Mouse (Mus musculus) embryonic facial prominence, embryonic 15.5 days (tissue): Measurements from ENCODE around the gene Gm28048. TPM values are rescaled to one million over a fixed set of nuclear protein-coding genes. Genes with fewer than 3 reads are reported as not detected.

ENCODE experiments used
- ATAC-seq: fragments of 200-750 bp; cut with Nextera tagmentation; 2 replicates; pipeline ENCODE4 v1.8.0; 2017; ENCODE audit warnings: low read depth, moderate TSS enrichment; ENCODE audit not compliant: insufficient number of reproducible peaks, low FRiP score, low TSS enrichment
- H3K27ac ChIP-seq: fragments of 300-500 bp; sonication (generic); replicated peaks from 2 replicates; pipeline ENCODE4 v1.5.1; 2015; ENCODE audit warnings: mild to moderate bottlenecking, inconsistent platforms
- H3K27me3 ChIP-seq: fragments of 300-500 bp; sonication (generic); 2 replicates; pipeline ENCODE4 v1.6.1; 2015; ENCODE audit warnings: inconsistent platforms
- H3K36me3 ChIP-seq: fragments of 300-500 bp; sonication (generic); 2 replicates; pipeline ENCODE4 v1.6.1; 2015; ENCODE audit warnings: mild to moderate bottlenecking, inconsistent platforms
- H3K4me1 ChIP-seq: fragments of 300-500 bp; sonication (generic); 2 replicates; pipeline ENCODE4 v1.6.1; 2015; ENCODE audit warnings: inconsistent platforms
- H3K4me2 ChIP-seq: fragments of 300-500 bp; sonication (generic); replicated peaks from 2 replicates; pipeline ENCODE4 v1.6.1; 2015; ENCODE audit warnings: mild to moderate bottlenecking, inconsistent platforms
- H3K4me3 ChIP-seq: fragments of 300-500 bp; sonication (generic); replicated peaks from 2 replicates; pipeline ENCODE4 v1.5.1; 2015; ENCODE audit warnings: mild to moderate bottlenecking, inconsistent platforms
- H3K9ac ChIP-seq: fragments of 300-500 bp; sonication (generic); 2 replicates; pipeline ENCODE4 v1.6.1; 2015; ENCODE audit warnings: inconsistent platforms
- H3K9me3 ChIP-seq: fragments of 300-500 bp; sonication (generic); replicated peaks from 2 replicates; pipeline ENCODE4 v1.6.1; 2016; ENCODE audit warnings: inconsistent platforms
- WGBS: fragments of 180-500 bp; shearing (Covaris S2); methylation state at CpG from one replicate; pipeline ENCODE4 v1.1.7; 2015; 5-methylcytosine and 5-hydroxymethylcytosine counted together
- polyA plus RNA-seq: library from polyadenylated mRNA; unstranded; fragments of >200 nt; fragmentation: Nextera tagmentation; extraction: Ambion mirVana; gene quantifications from 2 replicates; pipeline ENCODE4 v1.2.1, GENCODE M21; 2015

Gm28048 gene
- polyA plus RNA-seq, 1 experiment from 2014 or later = 11.5 TPM

DNA sequence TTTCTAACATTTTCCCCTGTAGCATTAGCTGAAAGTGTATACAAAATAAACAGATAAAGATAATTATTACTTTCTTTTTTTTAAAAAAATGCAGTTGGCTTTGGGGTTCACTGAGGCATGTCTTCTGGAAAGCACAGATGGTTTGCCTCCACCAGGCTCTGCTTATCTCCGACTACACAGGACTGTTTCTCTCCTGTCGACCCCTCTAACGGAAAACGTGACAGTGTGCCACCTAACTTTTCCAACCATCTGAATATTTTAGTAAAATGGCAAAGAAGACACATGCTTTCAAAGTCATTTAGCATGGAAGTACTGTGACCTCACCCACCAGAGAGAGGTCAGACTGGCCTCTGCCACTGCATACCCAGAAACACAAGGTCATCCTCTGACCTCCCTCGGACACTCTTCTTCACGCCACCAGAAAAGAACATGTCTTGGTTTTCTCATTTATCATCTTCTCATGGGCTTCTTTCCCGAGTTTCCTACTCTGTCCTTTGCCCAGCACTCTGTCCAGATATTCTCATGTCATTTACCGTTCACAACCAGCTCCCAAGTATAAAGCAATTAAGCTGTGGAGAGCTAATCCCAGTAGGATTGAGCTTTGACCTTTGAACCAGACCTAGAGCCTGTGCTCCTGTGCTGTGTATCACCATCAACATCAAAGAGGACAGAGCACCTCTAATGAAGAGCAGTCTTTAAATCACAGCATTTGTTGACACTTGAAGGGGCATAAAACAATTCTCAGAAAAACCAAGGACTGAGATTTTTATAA lies 134.7 kb downstream of the Gm28048 start:
- no peaks in the 10 kb centered on the region for H3K9me3 ChIP-seq
- no peak overlapping the region for H3K4me3 ChIP-seq
- H3K4me1 ChIP-seq = peaks cover 21% of the 10 kb centered on the region; the same call in 1 of the 2 replicates
- no peak overlapping the region for H3K9ac ChIP-seq
- no peaks in the 10 kb centered on the region for H3K36me3 ChIP-seq
- WGBS = 65% methylated on average over 8 of the region's 8 CpGs
- ATAC-seq = no peak
- no peaks in the 10 kb centered on the region for H3K27me3 ChIP-seq
- no peak overlapping the region for H3K27ac ChIP-seq
- no peak overlapping the region for H3K4me2 ChIP-seq

DNA sequence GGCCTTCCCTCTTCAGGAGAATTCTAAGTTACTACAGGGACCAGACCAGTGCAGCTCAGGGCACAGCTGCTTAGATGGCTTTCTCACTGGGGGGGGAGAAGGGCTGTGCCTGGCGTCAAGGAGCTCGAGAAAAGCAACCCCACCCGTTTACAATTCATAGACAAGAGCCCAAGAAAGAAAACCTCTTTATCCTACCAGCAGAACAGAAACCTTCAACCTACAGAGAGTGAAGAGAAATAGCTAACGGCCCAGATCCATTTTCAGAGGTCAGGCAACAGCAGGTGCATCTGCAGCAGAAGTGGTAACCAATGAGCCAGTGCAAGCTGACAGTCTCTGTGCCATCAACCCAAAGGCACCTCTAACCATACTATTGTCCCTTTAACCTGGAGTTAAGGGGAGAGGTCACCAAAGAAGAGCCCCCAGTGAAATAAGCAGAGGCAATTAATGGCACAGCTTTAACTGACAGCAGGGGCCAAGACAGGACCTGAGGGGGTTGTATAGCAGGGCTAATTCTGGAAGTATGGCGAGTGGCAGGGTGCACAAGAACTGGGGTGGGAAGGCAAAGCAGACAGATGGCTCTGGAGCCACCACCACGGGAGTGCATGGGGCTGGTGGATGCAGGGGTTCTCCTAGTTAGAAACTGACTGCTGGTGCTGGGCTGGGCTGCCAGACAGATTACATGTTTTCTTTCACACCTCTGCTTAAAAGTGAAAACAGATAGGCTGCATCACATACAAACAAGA lies 135.6 kb downstream of the Gm28048 start:
- no peaks in the 10 kb centered on the region for H3K36me3 ChIP-seq
- H3K27me3 ChIP-seq = no peaks in the 10 kb centered on the region
- no peak overlapping the region for H3K27ac ChIP-seq
- no peaks in the 10 kb centered on the region for H3K9me3 ChIP-seq
- no peak for ATAC-seq
- 58% methylated on average over 6 of the region's 6 CpGs for WGBS
- H3K9ac ChIP-seq = no peak overlapping the region
- peaks cover 20% of the 10 kb centered on the region; the same call in 1 of the 2 replicates for H3K4me1 ChIP-seq
- no peak overlapping the region for H3K4me3 ChIP-seq
- no peak overlapping the region for H3K4me2 ChIP-seq

DNA sequence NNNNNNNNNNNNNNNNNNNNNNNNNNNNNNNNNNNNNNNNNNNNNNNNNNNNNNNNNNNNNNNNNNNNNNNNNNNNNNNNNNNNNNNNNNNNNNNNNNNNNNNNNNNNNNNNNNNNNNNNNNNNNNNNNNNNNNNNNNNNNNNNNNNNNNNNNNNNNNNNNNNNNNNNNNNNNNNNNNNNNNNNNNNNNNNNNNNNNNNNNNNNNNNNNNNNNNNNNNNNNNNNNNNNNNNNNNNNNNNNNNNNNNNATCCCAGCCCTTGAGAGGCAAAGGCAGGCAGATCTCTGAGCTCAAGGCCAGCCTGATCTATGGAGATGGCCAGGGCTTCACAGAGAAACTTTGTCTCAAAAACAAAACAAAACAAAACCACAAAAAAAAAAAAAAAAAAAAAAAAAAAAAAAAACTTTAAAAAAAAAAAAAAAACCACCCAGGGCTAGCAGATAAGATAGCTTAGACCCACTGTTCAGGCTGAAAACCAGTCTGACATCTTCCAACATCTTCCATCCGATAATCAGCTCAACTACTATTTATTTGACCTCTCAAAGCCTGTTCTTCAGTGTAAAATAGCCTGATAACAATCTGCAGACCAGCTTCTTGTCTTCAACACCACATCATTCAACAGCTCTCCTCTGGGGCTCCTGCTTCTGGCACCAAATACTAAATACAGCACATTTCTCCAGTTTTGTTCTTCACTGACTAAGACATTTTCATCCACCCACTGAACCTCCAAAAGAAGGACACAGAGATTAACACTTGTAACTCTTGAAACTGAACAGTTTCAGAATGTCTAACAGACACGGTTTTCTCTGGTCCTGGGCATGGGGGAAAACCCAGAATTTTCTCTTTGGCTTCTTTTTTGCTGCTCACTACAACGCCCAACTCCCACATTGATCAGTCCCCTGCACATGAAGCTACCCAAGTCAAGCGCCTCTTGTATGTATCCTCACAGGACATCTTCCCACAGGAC lies 136.9 kb downstream of the Gm28048 start:
- Histone ChIP-seq H3K9ac (no peak overlapping the region), H3K4me2 (no peak overlapping the region), H3K4me1 (0 out of 2 replicates have a peak, but pooled peaks cover 11% of the 10 kb centered on the region), H3K27me3 (no peaks in the 10 kb centered on the region), H3K4me3 (no peak overlapping the region), H3K36me3 (no peaks in the 10 kb centered on the region), H3K9me3 (no peaks in the 10 kb centered on the region), H3K27ac (no peak overlapping the region)
- 77% methylated on average over 4 of the region's 4 CpGs for WGBS
- no peak for ATAC-seq

DNA sequence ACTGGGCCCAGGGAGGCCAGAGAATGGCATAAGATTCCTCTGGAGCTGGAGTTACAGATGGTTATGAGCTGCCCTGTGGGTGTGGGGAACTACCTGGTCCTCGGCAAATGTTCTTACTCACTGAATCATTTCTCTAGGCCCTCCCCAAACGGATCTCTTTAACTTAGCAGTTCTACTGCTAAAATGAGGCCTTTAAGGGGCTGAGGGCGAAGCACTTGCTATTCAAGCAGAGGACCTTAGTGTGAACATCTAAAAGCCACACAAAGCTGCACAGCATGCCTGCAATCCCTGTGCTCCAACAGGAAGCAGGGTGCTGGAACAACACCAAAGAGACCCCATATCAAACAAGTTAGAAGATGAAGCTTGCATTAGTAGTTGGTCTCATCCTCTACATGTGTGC lies 142.4 kb downstream of the Gm28048 start:
- no peak for ATAC-seq
- H3K9me3 ChIP-seq = no peaks in the 10 kb centered on the region
- 71% methylated on average over 3 of the region's 3 CpGs for WGBS

DNA sequence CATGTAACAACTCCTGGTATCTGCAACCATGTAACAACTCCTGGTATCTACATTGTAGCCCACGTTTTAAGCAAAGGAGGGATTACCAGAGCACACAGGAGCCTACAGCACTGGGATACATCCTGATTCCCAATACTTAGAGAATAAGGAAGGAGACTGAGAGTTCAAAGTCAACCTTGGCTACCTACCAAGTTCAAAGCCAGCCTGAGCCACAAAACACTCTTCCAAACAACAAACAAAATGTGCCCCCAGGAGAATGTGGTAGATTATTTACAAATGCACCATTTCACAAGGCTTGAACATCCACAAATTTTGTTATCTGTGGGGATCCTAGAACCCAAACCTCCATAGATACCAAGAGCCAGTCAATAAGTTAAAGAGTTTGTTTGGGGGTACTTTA lies 143.5 kb downstream of the Gm28048 start:
- H3K36me3 ChIP-seq = no peaks in the 10 kb centered on the region
- WGBS = 66% methylated on average over 1 of the region's 1 CpGs
- H3K4me3 ChIP-seq = no peak overlapping the region
- H3K9me3 ChIP-seq = no peaks in the 10 kb centered on the region
- ATAC-seq = no peak
- H3K27me3 ChIP-seq = no peaks in the 10 kb centered on the region
- no peak overlapping the region for H3K27ac ChIP-seq
- no peak overlapping the region for H3K4me2 ChIP-seq
- no peak overlapping the region for H3K9ac ChIP-seq
- H3K4me1 ChIP-seq = no peaks in the 10 kb centered on the region

More for the DNA sequence above, 142.4 kb downstream of the Gm28048 start:
- Histone ChIP-seq H3K36me3 (no peaks in the 10 kb centered on the region), H3K4me1 (no peaks in the 10 kb centered on the region), H3K4me2 (no peak overlapping the region), H3K27ac (no peak overlapping the region), H3K27me3 (no peaks in the 10 kb centered on the region), H3K9ac (no peak overlapping the region), H3K4me3 (no peak overlapping the region)

DNA sequence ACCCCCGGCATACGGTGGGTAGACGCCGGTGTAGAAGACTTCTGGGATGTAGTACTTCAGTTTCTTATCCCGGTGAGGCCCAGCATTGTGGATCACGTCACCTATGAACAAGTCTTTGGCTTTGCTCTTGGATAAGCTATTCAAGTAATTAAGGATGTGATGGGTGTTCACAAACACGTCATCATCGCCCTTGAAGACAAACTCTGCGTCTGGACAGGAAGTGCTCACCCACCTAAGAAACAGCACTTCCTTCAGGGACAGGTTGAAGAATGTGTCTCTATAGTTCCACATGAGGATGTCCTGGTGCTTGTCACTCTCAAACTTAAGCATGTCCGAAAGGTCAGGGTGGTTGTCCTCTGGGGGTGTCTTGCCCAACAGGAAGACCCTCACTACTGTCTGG lies 145.6 kb downstream of the Gm28048 start:
- 90% methylated on average over 10 of the region's 10 CpGs for WGBS
- H3K9me3 ChIP-seq = no peaks in the 10 kb centered on the region
- no peak overlapping the region for H3K4me3 ChIP-seq
- H3K27ac ChIP-seq = no peak overlapping the region
- no peaks in the 10 kb centered on the region for H3K4me1 ChIP-seq
- no peak overlapping the region for H3K9ac ChIP-seq
- H3K36me3 ChIP-seq = no peaks in the 10 kb centered on the region
- no peaks in the 10 kb centered on the region for H3K27me3 ChIP-seq
- H3K4me2 ChIP-seq = no peak overlapping the region
- ATAC-seq = no peak

DNA sequence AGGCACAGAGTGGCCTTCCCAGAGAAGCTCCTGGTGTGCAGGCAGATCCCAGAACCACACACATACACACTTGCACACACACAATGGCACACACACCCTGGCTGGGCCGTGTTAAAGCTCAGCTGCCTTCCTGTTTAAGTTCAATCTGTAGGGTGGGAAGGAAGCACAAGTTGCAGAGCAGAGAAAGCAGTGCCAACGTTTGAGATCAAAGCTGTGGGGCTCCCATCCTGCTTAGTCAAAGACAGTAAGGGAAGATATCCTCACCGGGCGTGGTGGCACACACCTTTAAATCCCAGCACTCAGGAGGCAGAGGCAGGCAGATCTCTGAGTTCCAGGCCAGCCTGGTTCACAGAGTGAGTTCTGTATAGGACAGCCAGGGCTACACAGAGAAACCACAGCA lies 149.3 kb downstream of the Gm28048 start:
- 86% methylated on average over 4 of the region's 4 CpGs for WGBS
- Histone ChIP-seq H3K4me2 (no peak overlapping the region), H3K27ac (no peak overlapping the region), H3K27me3 (no peaks in the 10 kb centered on the region), H3K9ac (no peak overlapping the region), H3K4me3 (no peak overlapping the region), H3K9me3 (no peaks in the 10 kb centered on the region), H3K36me3 (no peaks in the 10 kb centered on the region), H3K4me1 (peaks cover 11% of the 10 kb centered on the region; the same call in 1 of the 2 replicates)
- ATAC-seq = no peak

DNA sequence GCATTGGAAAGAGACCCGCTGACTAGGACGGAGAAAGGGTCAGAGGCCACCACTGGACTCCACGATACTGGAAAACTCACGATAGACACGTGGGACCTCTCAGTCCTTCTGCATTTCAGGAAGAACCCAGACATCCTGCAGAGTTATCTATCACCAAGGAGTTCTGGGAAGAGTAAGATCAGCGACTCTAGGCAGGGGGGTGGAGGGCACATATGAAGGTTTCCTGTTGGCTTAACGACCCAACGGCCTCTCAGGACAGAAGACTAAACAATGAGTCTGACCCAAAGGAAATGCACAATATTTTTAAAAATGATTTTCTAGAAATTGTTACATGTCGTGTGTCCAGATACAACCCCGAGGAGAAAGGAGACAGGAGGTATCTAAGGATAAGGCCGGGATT lies 150.0 kb downstream of the Gm28048 start:
- H3K9ac ChIP-seq = no peak overlapping the region
- peaks cover 11% of the 10 kb centered on the region; the same call in 1 of the 2 replicates for H3K4me1 ChIP-seq
- no peaks in the 10 kb centered on the region for H3K36me3 ChIP-seq
- H3K9me3 ChIP-seq = no peaks in the 10 kb centered on the region
- WGBS = 91% methylated on average over 11 of the region's 11 CpGs
- no peak overlapping the region for H3K4me3 ChIP-seq
- H3K27ac ChIP-seq = no peak overlapping the region
- ATAC-seq = no peak
- H3K4me2 ChIP-seq = no peak overlapping the region
- H3K27me3 ChIP-seq = no peaks in the 10 kb centered on the region

DNA sequence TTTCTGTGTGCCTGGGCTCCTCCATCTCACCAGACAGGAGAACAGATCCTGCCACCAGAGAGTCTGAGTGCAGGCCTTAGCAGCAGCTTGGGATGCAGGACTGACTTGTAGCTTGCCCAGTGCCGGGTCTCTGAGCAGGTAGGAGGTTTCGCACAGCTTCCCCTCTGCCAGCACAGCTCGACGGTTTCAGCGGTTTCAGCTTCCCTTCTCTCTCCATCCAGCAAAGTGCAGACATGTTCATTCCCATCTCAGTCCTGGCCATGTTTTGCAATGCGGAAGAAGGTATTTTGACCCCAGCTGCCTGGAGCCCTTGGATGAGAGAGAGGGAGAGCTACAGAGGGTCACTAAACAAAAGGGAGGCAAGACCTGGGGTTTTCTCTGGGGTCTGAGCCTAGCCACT lies 151.2 kb downstream of the Gm28048 start:
- no peak for ATAC-seq
- WGBS = 64% methylated on average over 6 of the region's 6 CpGs
- no peak overlapping the region for H3K27ac ChIP-seq

DNA sequence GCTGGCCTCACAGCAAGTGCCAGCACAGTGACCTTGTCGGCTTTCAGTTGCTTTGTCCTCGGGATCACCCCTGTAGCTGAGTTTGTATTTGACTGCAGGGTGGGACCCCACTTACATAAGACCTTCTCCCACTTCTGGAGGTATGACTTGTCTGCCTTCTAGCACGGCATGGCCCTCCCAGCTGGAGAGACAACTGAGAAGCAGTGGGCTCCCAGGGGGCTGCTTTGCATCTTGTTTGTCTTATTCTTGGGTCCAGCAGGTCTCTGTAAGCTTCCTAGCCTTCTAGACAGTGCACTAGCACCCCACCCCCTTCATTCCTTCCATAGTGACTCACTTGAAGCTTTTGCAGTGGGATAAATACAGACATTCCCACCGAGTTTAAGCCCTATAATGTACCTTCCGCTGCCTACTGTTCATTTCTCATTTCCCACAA lies 151.7 kb downstream of the Gm28048 start:
- Histone ChIP-seq H3K4me1 (peaks cover 11% of the 10 kb centered on the region; the same call in 1 of the 2 replicates), H3K9me3 (no peaks in the 10 kb centered on the region), H3K4me2 (no peak overlapping the region), H3K27me3 (no peaks in the 10 kb centered on the region), H3K36me3 (no peaks in the 10 kb centered on the region), H3K27ac (no peak overlapping the region), H3K4me3 (no peak overlapping the region), H3K9ac (no peak overlapping the region)
- 47% methylated on average over 5 of the region's 5 CpGs for WGBS
- ATAC-seq = no peak

More for the DNA sequence above, 151.2 kb downstream of the Gm28048 start:
- Histone ChIP-seq H3K9me3 (no peaks in the 10 kb centered on the region), H3K9ac (no peak overlapping the region), H3K4me3 (no peak overlapping the region), H3K36me3 (no peaks in the 10 kb centered on the region), H3K4me2 (no peak overlapping the region), H3K4me1 (peaks cover 11% of the 10 kb centered on the region; the same call in 1 of the 2 replicates), H3K27me3 (no peaks in the 10 kb centered on the region)
